Mouse (Mus musculus) CH12.LX (cell line): ENCODE measurements around the gene Rngtt. TPM values are rescaled to one million over a fixed set of nuclear protein-coding genes. Genes with fewer than 3 reads are reported as not detected.

Source experiments
- DNase-seq: peaks from one replicate; pipeline ENCODE4 v3.0.0-alpha.2; 2013; ENCODE audit errors: extremely low read depth
- H3K27ac ChIP-seq: 2 replicates; pipeline ENCODE4 v1.5.1; 2012; ENCODE audit warnings: low read depth, mild to moderate bottlenecking, control low read depth, moderate library complexity; ENCODE audit not compliant: insufficient read depth
- H3K27me3 ChIP-seq: replicated peaks from 2 replicates; pipeline ENCODE3; 2012; ENCODE audit warnings: inconsistent platforms
- H3K36me3 ChIP-seq, 2 experiments: replicated peaks in 1 of 2; 2 replicates each; pipeline versions ENCODE3 to v1.6.1; 2012; ENCODE audit warnings: inconsistent platforms in 1 of 2, low read length in 1 of 2, mild to moderate bottlenecking in 1 of 2, mixed read lengths in 1 of 2, moderate library complexity in 1 of 2; ENCODE audit not compliant: control insufficient read depth in 1 of 2, insufficient read depth in 1 of 2
- H3K4me1 ChIP-seq, 2 experiments: 2 replicates each; pipeline ENCODE4 v1.6.1; 2012; ENCODE audit warnings: inconsistent platforms in 1 of 2, moderate library complexity in 1 of 2; ENCODE audit not compliant: insufficient read depth in 2 of 2, control insufficient read depth in 1 of 2
- H3K4me2 ChIP-seq: 2 replicates; pipeline ENCODE4 v1.6.1; 2012; ENCODE audit warnings: low read depth, mild to moderate bottlenecking, control low read depth; ENCODE audit not compliant: poor library complexity, insufficient read depth, severe bottlenecking
- H3K4me3 ChIP-seq, 3 experiments: fragments of 150-350 bp in 1 of 3; sonication (generic) in 1 of 3; replicated peaks in 1 of 3; 2 replicates each; pipeline versions ENCODE3 to v1.5.1; 2011 to 2012; ENCODE audit warnings: low read depth in 2 of 3, low read length in 2 of 3, mild to moderate bottlenecking in 2 of 3, moderate library complexity in 2 of 3, control low read depth in 1 of 3, improper control_type of control experiment in 1 of 3, inconsistent platforms in 1 of 3, mixed read lengths in 1 of 3; ENCODE audit not compliant: poor library complexity in 1 of 3
- H3K79me2 ChIP-seq: replicated peaks from 2 replicates; pipeline ENCODE4 v1.6.1; 2012; ENCODE audit warnings: mild to moderate bottlenecking, moderate library complexity; ENCODE audit not compliant: control insufficient read depth, poor library complexity, insufficient read depth, severe bottlenecking; ENCODE audit errors: extremely low read depth
- H3K9ac ChIP-seq: 2 replicates; pipeline ENCODE4 v1.6.1; 2012; ENCODE audit warnings: low read depth, mild to moderate bottlenecking, control low read depth, moderate library complexity; ENCODE audit not compliant: insufficient read depth
- H3K9me3 ChIP-seq: replicated peaks from 2 replicates; pipeline ENCODE3; 2012; ENCODE audit warnings: low read length, inconsistent platforms, mixed read lengths
- BHLHE40 ChIP-seq: IDR thresholded peaks from 2 replicates; pipeline ENCODE4 v1.6.1; 2011; ENCODE audit warnings: mild to moderate bottlenecking, low read depth, low read length, improper control_type of control experiment
- CHD1 ChIP-seq: IDR thresholded peaks from 2 replicates; pipeline ENCODE4 v1.6.1; 2012; ENCODE audit warnings: low read depth, low read length, improper control_type of control experiment, inconsistent platforms
- CHD2 ChIP-seq: IDR thresholded peaks from 2 replicates; pipeline ENCODE4 v1.6.1; 2011; ENCODE audit warnings: low read length, improper control_type of control experiment
- CTCF ChIP-seq, 2 experiments: IDR thresholded peaks in 1 of 2; conservative IDR thresholded peaks in 1 of 2; 2 replicates each; pipeline ENCODE4 v1.5.1; 2011 to 2012; ENCODE audit warnings: low read depth in 2 of 2, low read length in 2 of 2, improper control_type of control experiment in 1 of 2, inconsistent platforms in 1 of 2, mild to moderate bottlenecking in 1 of 2, moderate library complexity in 1 of 2
- EP300 ChIP-seq: IDR thresholded peaks from 2 replicates; pipeline ENCODE4 v1.6.1; 2011; ENCODE audit warnings: low read length, improper control_type of control experiment
- GABPA ChIP-seq: IDR thresholded peaks from 2 replicates; pipeline ENCODE4 v1.6.1; 2012; ENCODE audit warnings: low read depth, low read length, improper control_type of control experiment, inconsistent platforms; ENCODE audit not compliant: insufficient replicate concordance
- IRF4 ChIP-seq: IDR thresholded peaks from 2 replicates; pipeline ENCODE4 v1.6.1; 2014; ENCODE audit warnings: low read depth, mild to moderate bottlenecking, inconsistent platforms, low read length, improper control_type of control experiment
- JUN ChIP-seq: IDR thresholded peaks from 2 replicates; pipeline ENCODE4 v1.6.1; 2011; ENCODE audit warnings: low read depth, mild to moderate bottlenecking, low read length, improper control_type of control experiment, moderate library complexity; ENCODE audit not compliant: insufficient read depth
- JUND ChIP-seq: conservative IDR thresholded peaks from 2 replicates; pipeline ENCODE4 v1.6.1; 2011; ENCODE audit warnings: low read depth, low read length, improper control_type of control experiment
- KAT2A ChIP-seq: IDR thresholded peaks from 2 replicates; pipeline ENCODE4 v1.6.1; 2012; ENCODE audit warnings: low read length, improper control_type of control experiment, inconsistent platforms; ENCODE audit not compliant: insufficient replicate concordance
- MAFK ChIP-seq: IDR thresholded peaks from 2 replicates; pipeline ENCODE4 v1.6.1; 2011; ENCODE audit warnings: low read length, improper control_type of control experiment; ENCODE audit not compliant: insufficient replicate concordance
- MAZ ChIP-seq: IDR thresholded peaks from 2 replicates; pipeline ENCODE4 v1.6.1; 2012; ENCODE audit warnings: low read depth, mild to moderate bottlenecking, inconsistent platforms, low read length, improper control_type of control experiment, moderate library complexity
- MXI1 ChIP-seq: IDR thresholded peaks from 2 replicates; pipeline ENCODE4 v1.6.1; 2011; ENCODE audit warnings: mild to moderate bottlenecking, low read depth, low read length, improper control_type of control experiment
- POLR2AphosphoS2 ChIP-seq: IDR thresholded peaks from 2 replicates; pipeline ENCODE4 v1.6.1; 2011; ENCODE audit warnings: low read depth, low read length, improper control_type of control experiment
- RCOR1 ChIP-seq: conservative IDR thresholded peaks from 2 replicates; pipeline ENCODE4 v1.6.1; 2012; ENCODE audit warnings: low read depth, mild to moderate bottlenecking, inconsistent platforms, low read length, improper control_type of control experiment
- TBP ChIP-seq: conservative IDR thresholded peaks from 2 replicates; pipeline ENCODE4 v1.6.1; 2011; ENCODE audit warnings: low read depth, low read length, improper control_type of control experiment
- TCF12 ChIP-seq: IDR thresholded peaks from 2 replicates; pipeline ENCODE4 v1.6.1; 2014; ENCODE audit warnings: low read depth, mild to moderate bottlenecking, inconsistent platforms, low read length, improper control_type of control experiment
- USF1 ChIP-seq: IDR thresholded peaks from 2 replicates; pipeline ENCODE4 v1.6.1; 2014; ENCODE audit warnings: low read depth, mild to moderate bottlenecking, inconsistent platforms, low read length, improper control_type of control experiment
- USF2 ChIP-seq: conservative IDR thresholded peaks from 2 replicates; pipeline ENCODE4 v1.6.1; 2011; ENCODE audit warnings: low read depth, low read length, improper control_type of control experiment
- ZKSCAN1 ChIP-seq: IDR thresholded peaks from 2 replicates; pipeline ENCODE4 v1.6.1; 2012; ENCODE audit warnings: low read depth, inconsistent platforms, low read length, improper control_type of control experiment, borderline replicate concordance
- ZMIZ1 ChIP-seq: IDR thresholded peaks from 2 replicates; pipeline ENCODE4 v1.6.1; 2012; ENCODE audit warnings: low read depth, mild to moderate bottlenecking, inconsistent platforms, low read length, improper control_type of control experiment
- ZNF384 ChIP-seq: IDR thresholded peaks from 2 replicates; pipeline ENCODE4 v1.6.1; 2012; ENCODE audit warnings: low read depth, low read length, improper control_type of control experiment, inconsistent platforms
- dilution Hi-C: fragments of 300-500 bp; cut with MboI; formaldehyde crosslinking; loops from 2 replicates; pipeline ENCODE4 v1.14.3; 2020; ENCODE audit warnings: low sequenced_read_pairs; ENCODE audit not compliant: extremely low pct_unique_long_range_greater_than_20kb, extremely low pct_ligation_motif_present
- in situ Hi-C: fragments of 300-500 bp; cut with MboI; formaldehyde crosslinking; loops from 3 replicates; pipeline ENCODE4 v1.14.3; 2019; ENCODE audit warnings: low sequenced_read_pairs, low pct_ligation_motif_present, low pct_unique_long_range_greater_than_20kb, mixed read lengths
- polyA plus RNA-seq: library from polyadenylated mRNA; unstranded; fragments of >175 nt; gene quantifications from 2 replicates; pipeline ENCODE4 v1.2.1, GENCODE M21; 2012; ENCODE audit warnings: low read depth; ENCODE audit not compliant: insufficient read length
- total RNA-seq, 2 experiments: library from RNA; depleted of rRNA; stranded (reverse); fragments of 300-350 nt in 1 of 2; fragments of >200 nt in 1 of 2; gene quantifications; 2 replicates each; pipeline ENCODE4 v1.2.3; 2012 to 2014

Rngtt gene
- total and polyA plus RNA-seq, 3 experiments: 12.5 to 20.1 (median 16.9) TPM

DNA sequence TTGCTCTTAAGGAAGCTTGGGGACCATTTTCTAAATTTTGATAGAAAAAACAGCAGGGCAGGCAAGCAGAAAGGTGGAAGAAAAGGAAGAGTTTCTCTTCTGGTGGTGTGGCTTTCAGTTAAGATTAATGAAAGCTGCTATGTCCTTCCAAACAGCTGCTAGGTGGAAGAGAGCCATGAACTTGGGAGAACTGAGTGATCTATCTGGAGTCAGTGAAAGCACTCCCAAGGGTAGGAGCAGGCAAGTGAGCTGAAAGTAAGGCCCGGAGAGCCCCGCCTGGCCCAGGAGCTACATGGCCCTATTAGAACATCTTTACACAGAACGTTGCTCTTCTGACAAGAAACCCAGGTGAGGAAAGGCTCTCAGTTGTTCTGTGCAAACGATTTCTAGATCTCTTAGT lies 103.7 kb downstream of the Rngtt start:
- Histone ChIP-seq H3K4me2 (no peak overlapping the region), H3K4me3 (no peak overlapping the region), H3K4me1 (no peaks in the 10 kb centered on the region), H3K27ac (no peak overlapping the region), H3K9me3 (no peaks in the 10 kb centered on the region), H3K79me2 (no peaks in the 10 kb centered on the region), H3K9ac (no peak overlapping the region), H3K36me3 (peaks cover 3 to 26% of the 10 kb centered on the region in 2 experiments), H3K27me3 (no peaks in the 10 kb centered on the region)
- no peak for DNase-seq
- in situ Hi-C loops (loop anchor here (25.0 kb wide), 1 partner anchor 824 kb away; no protein-coding TSS in a partner anchor), dilution Hi-C loops (no loop called here)
- no peak for TF ChIP-seq USF2
- TF ChIP-seq ZNF384: no peak
- TF ChIP-seq CHD2: no peak
- no peak for TF ChIP-seq TBP
- no peak for TF ChIP-seq CTCF (conservative IDR thresholded peaks at IDR 0.05 in 1 of 2, IDR thresholded peaks at IDR 0.05 in 1 of 2; ENCODE audit: low read depth in 2 of 2, low read length in 2 of 2)
- TF ChIP-seq CHD1: no peak
- no peak for TF ChIP-seq POLR2AphosphoS2
- TF ChIP-seq MAFK: no peak
- no peak for TF ChIP-seq ZMIZ1
- no peak for TF ChIP-seq IRF4
- no peak for TF ChIP-seq KAT2A
- no peak for TF ChIP-seq USF1

DNA sequence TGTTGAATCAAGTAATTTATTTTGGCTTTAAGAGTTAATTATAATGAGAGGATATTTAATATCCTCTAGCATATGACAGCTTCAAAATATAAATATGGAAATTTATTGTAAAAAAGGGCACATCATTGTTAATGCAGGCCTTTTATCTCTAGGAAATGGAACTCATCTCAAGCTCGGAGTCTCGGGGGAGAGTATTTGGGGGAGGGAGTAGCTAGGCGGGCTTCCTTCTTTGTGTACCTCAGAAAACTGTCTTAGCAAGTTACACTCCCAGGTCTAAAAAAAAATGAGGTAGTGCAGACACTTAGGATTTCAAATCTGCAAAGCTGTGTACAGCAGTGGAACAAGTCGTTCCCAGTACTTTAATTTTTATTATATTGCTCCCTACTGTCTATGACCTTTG lies 104.7 kb downstream of the Rngtt start:
- H3K27ac ChIP-seq: no peak overlapping the region
- dilution Hi-C loops (no loop called here), in situ Hi-C loops (loop anchor here (25.0 kb wide), 1 partner anchor 823 kb away; no protein-coding TSS in a partner anchor)
- H3K9me3 ChIP-seq: no peaks in the 10 kb centered on the region
- H3K36me3 ChIP-seq: peaks cover 1 to 24% of the 10 kb centered on the region in 2 experiments
- no peak for DNase-seq
- H3K4me3 ChIP-seq: no peak overlapping the region
- no peaks in the 10 kb centered on the region for H3K79me2 ChIP-seq
- no peak overlapping the region for H3K4me2 ChIP-seq
- TF ChIP-seq TBP: no peak
- no peak for TF ChIP-seq JUND
- no peak for TF ChIP-seq MXI1
- no peak for TF ChIP-seq RCOR1
- TF ChIP-seq CHD1: no peak
- no peak for TF ChIP-seq EP300
- TF ChIP-seq MAZ: no peak
- TF ChIP-seq KAT2A: no peak
- TF ChIP-seq GABPA: no peak
- no peak for TF ChIP-seq JUN
- TF ChIP-seq USF2: no peak
- TF ChIP-seq ZKSCAN1: no peak
- no peak for TF ChIP-seq TCF12
- TF ChIP-seq BHLHE40: no peak
- TF ChIP-seq POLR2AphosphoS2: no peak
- H3K27me3 ChIP-seq: no peaks in the 10 kb centered on the region
- H3K9ac ChIP-seq: no peak overlapping the region
- peaks cover 0 to 6% of the 10 kb centered on the region in 2 experiments; a peak in 1 of 4 replicates for H3K4me1 ChIP-seq
